Mouse (Mus musculus): ENCODE data around the gene Shc3. TPM values are rescaled to one million over a fixed set of nuclear protein-coding genes. Genes with fewer than 3 reads are reported as not detected.

Gene Shc3
- polyA plus RNA-seq, 1 experiment from 2014 or later, result 4.3 TPM

- H3K9ac ChIP-seq (ENCODE audit: low read length), result no peak overlapping the region
- 57% methylated on average over 12 of the region's 12 CpGs for WGBS
- DNase-seq (ENCODE audit: low spot score) (no peak), ATAC-seq (no peak)
- no peak overlapping the region for H3K4me3 ChIP-seq (ENCODE audit: low read depth, low read length)
- no peak overlapping the region for H3K4me2 ChIP-seq (ENCODE audit: low read length)
- H3K27ac ChIP-seq (ENCODE audit: low read depth, low read length), result no peak overlapping the region
- no peaks in the 10 kb centered on the region for H3K9me3 ChIP-seq (replicated peaks; ENCODE audit: control insufficient read depth, low read length)
- 0 out of 2 replicates have a peak, but pooled peaks cover 2% of the 10 kb centered on the region for H3K36me3 ChIP-seq (ENCODE audit: control insufficient read depth, insufficient read depth, low read length)
- no peaks in the 10 kb centered on the region for H3K27me3 ChIP-seq (replicated peaks; ENCODE audit: control insufficient read depth, insufficient read depth, low read length)
- peaks cover 8% of the 10 kb centered on the region for H3K4me1 ChIP-seq (ENCODE audit: control insufficient read depth, insufficient read depth, low read length)
Observed at GRCm38 (mm10) chr13:51411696-51412430, 157.4 kb downstream of the Shc3 start.

DNA sequence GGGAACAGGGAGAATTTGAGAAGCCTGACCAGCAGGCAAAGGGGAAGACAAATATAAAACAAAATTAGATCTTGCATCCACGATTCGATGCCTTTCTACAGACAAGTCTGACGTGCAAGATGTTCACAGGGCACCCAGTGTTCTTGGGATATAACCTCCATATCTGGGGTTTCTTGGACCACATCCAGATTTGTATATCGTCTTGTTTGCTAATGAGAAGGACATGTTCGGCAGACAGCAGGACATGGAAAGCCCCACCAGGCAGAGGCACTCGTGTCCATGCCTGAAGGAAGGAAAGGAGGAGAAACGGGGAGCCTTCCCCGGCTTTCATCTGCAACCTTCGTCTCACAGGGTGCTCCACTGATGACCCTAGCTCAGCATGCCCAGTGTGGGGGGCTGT is 158.0 kb downstream of the Shc3 start:
- Histone ChIP-seq H3K4me1 (ENCODE audit: control insufficient read depth, insufficient read depth, low read length) (peaks cover 8% of the 10 kb centered on the region), H3K4me3 (ENCODE audit: low read depth, low read length) (no peak overlapping the region), H3K9me3 (replicated peaks; ENCODE audit: control insufficient read depth, low read length) (no peaks in the 10 kb centered on the region), H3K36me3 (ENCODE audit: control insufficient read depth, insufficient read depth, low read length) (0 out of 2 replicates have a peak, but pooled peaks cover 2% of the 10 kb centered on the region), H3K4me2 (ENCODE audit: low read length) (no peak overlapping the region), H3K27me3 (replicated peaks; ENCODE audit: control insufficient read depth, insufficient read depth, low read length) (no peaks in the 10 kb centered on the region), H3K9ac (ENCODE audit: low read length) (no peak overlapping the region), H3K27ac (ENCODE audit: low read depth, low read length) (no peak overlapping the region)
- DNase-seq (ENCODE audit: low spot score) (no peak), ATAC-seq (no peak)
- 77% methylated on average over 9 of the region's 9 CpGs for WGBS

DNA sequence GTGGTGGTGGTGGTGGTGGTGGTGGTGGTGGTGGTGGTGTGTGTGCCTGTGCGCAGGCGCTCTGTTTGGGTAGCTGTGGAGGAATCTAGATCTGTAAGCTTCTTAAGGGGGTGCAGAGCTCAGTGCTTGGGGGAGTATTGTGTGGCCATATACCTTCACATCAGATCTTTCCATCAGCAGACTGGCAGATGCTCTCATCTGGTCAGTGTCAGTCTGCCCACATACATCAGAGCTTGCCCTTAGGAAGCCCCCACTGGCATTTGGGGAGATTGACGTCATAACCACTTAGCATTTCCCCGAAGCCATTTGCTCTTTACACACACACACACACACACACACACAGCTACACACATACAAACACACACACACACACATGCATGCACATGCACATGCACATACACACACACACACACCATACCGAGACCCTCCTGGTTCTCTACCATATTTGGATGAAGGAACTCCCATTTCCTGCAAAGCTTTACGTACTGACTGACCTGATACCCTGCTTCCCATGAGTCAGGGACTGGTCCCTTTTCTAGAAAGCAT is 159.2 kb downstream of the Shc3 start:
- no peaks in the 10 kb centered on the region for H3K27me3 ChIP-seq (replicated peaks; ENCODE audit: control insufficient read depth, insufficient read depth, low read length)
- no peaks in the 10 kb centered on the region for H3K9me3 ChIP-seq (replicated peaks; ENCODE audit: control insufficient read depth, low read length)
- peaks cover 8% of the 10 kb centered on the region for H3K4me1 ChIP-seq (ENCODE audit: control insufficient read depth, insufficient read depth, low read length)
- WGBS, result 90% methylated on average over 6 of the region's 6 CpGs
- DNase-seq (ENCODE audit: low spot score) (no peak), ATAC-seq (no peak)
- 0 out of 2 replicates have a peak overlapping the region, but pooled peaks have one; percentile 2 for H3K4me2 ChIP-seq (ENCODE audit: low read length)
- H3K27ac ChIP-seq (ENCODE audit: low read depth, low read length), result no peak overlapping the region
- no peak overlapping the region for H3K9ac ChIP-seq (ENCODE audit: low read length)
- 0 out of 2 replicates have a peak, but pooled peaks cover under 1% of the 10 kb centered on the region for H3K36me3 ChIP-seq (ENCODE audit: control insufficient read depth, insufficient read depth, low read length)
- no peak overlapping the region for H3K4me3 ChIP-seq (ENCODE audit: low read depth, low read length)

DNA sequence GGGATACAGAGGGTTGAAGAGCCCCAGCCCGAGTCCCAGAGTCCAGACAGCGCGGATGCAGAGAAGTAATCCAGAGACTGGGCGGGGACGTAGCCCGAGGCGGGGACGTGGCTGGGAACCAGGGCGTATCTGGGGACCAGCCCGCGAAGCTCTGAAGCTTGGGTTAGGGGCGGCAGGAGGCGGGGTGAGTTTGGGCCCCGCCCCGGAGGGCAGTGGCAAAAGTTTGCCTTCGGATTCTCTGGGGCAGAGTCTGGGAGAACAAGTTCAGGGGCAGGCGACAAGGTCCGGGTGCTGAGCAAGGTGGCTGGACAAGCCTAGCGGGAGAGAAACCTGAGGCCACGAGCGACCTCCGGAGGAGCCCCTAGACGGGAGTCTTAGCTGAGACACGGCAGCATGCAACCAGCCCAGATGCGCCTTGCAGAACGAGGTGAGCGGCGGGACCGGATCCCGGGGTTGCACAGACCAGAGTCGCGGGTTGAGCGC is 160.7 kb downstream of the Shc3 start, which contains the start of gene S1pr3:
S1pr3 (plus strand) TSS at position 121 of the 483 bp plus-strand sequence.
- Histone ChIP-seq H3K4me2 (ENCODE audit: low read length) (peak within 1 kb of the TSS; percentile 61), H3K9me3 (replicated peaks; ENCODE audit: control insufficient read depth, low read length) (no peaks in the 10 kb centered on the region), H3K36me3 (ENCODE audit: control insufficient read depth, insufficient read depth, low read length) (no peaks in the 10 kb centered on the region), H3K4me1 (ENCODE audit: control insufficient read depth, insufficient read depth, low read length) (peaks cover 8% of the 10 kb centered on the region), H3K9ac (ENCODE audit: low read length) (peak within 1 kb of the TSS; percentile 51), H3K27ac (ENCODE audit: low read depth, low read length) (no peak within 1 kb of the TSS), H3K4me3 (ENCODE audit: low read depth, low read length) (peak within 1 kb of the TSS; percentile 31), H3K27me3 (replicated peaks; ENCODE audit: control insufficient read depth, insufficient read depth, low read length) (no peaks in the 10 kb centered on the region)
- WGBS, result 2% methylated on average over 33 of the region's 33 CpGs
- peak; percentile 67 for DNase-seq (ENCODE audit: low spot score)
- ATAC-seq, result peak; percentile 78

DNA sequence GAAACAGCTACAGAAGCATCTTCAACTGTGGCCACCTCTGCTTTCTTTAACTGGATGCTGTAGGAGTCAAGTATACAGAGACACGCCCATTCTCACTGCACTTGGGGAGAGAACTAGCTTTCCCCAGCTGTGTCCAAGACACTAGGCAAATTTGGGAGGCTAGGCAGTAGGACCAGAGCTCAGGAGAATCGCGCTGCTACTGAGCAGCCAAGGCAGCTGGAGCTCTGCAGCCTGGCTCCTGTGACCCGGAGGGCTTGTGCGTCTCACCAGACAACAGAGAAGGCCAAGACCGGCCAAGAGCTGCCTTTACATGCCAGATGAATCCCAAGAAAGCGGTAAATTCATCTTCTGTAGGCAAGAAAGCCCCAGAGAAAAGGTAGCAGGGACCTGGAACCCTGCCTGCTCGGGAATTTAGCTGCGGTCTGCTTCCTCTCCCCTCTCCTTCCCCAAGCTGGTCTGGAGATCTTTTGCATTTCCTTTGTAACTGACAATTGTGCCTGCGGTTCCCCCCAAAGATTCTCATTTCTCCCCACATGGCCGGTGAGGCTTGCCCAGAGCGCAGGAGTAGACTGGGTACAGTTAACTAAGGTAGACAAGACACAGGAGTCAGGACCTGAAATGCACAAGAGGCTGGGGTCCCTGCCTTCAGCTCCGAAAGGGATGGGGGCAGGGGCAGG is 161.5 kb downstream of the Shc3 start:
- no peaks in the 10 kb centered on the region for H3K9me3 ChIP-seq (replicated peaks; ENCODE audit: control insufficient read depth, low read length)
- peak overlapping the region; percentile 51; the same call in 1 of the 2 replicates for H3K9ac ChIP-seq (ENCODE audit: low read length)
- peaks cover 8% of the 10 kb centered on the region for H3K4me1 ChIP-seq (ENCODE audit: control insufficient read depth, insufficient read depth, low read length)
- H3K4me3 ChIP-seq (ENCODE audit: low read depth, low read length), result no peak overlapping the region
- DNase-seq (ENCODE audit: low spot score), result no peak
- no peak for ATAC-seq
- peak overlapping the region; percentile 61; the same call in 1 of the 2 replicates for H3K4me2 ChIP-seq (ENCODE audit: low read length)
- no peaks in the 10 kb centered on the region for H3K36me3 ChIP-seq (ENCODE audit: control insufficient read depth, insufficient read depth, low read length)
- no peak overlapping the region for H3K27ac ChIP-seq (ENCODE audit: low read depth, low read length)
- H3K27me3 ChIP-seq (replicated peaks; ENCODE audit: control insufficient read depth, insufficient read depth, low read length), result no peaks in the 10 kb centered on the region
- 33% methylated on average over 13 of the region's 13 CpGs for WGBS

- Histone ChIP-seq H3K4me2 (ENCODE audit: low read length) (no peak overlapping the region), H3K4me3 (ENCODE audit: low read depth, low read length) (no peak overlapping the region), H3K36me3 (ENCODE audit: control insufficient read depth, insufficient read depth, low read length) (no peaks in the 10 kb centered on the region), H3K27me3 (replicated peaks; ENCODE audit: control insufficient read depth, insufficient read depth, low read length) (no peaks in the 10 kb centered on the region), H3K27ac (ENCODE audit: low read depth, low read length) (no peak overlapping the region), H3K9ac (ENCODE audit: low read length) (no peak overlapping the region), H3K4me1 (ENCODE audit: control insufficient read depth, insufficient read depth, low read length) (peaks cover 13% of the 10 kb centered on the region), H3K9me3 (replicated peaks; ENCODE audit: control insufficient read depth, low read length) (no peaks in the 10 kb centered on the region)
- ATAC-seq (no peak), DNase-seq (ENCODE audit: low spot score) (no peak)
- 94% methylated on average over 13 of the region's 13 CpGs for WGBS
Observed at GRCm38 (mm10) chr13:51405731-51406320, 163.4 kb downstream of the Shc3 start.

DNA sequence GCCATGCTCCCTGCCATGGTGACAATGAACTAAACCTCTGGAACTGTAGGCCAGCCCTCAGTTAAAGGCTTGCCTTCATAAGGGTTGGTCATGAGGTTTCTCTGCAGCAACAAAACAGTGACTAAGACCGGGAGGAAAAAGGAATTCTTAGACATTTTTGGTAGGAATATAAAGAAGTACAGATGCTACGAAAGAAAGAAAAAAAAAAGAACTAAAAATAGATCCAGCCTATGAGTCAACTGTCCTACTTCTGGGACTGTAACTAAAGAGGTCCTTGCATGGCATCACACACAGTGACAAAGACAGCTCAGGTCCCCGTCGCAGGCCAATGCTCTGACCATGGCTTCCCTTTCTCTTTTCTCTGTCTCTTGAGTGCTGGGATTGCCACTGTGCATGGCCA is 164.7 kb downstream of the Shc3 start:
- Histone ChIP-seq H3K27me3 (replicated peaks; ENCODE audit: control insufficient read depth, insufficient read depth, low read length) (no peaks in the 10 kb centered on the region), H3K27ac (ENCODE audit: low read depth, low read length) (no peak overlapping the region), H3K4me3 (ENCODE audit: low read depth, low read length) (no peak overlapping the region), H3K36me3 (ENCODE audit: control insufficient read depth, insufficient read depth, low read length) (no peaks in the 10 kb centered on the region), H3K9me3 (replicated peaks; ENCODE audit: control insufficient read depth, low read length) (no peaks in the 10 kb centered on the region), H3K4me2 (ENCODE audit: low read length) (no peak overlapping the region), H3K4me1 (ENCODE audit: control insufficient read depth, insufficient read depth, low read length) (peaks cover 16% of the 10 kb centered on the region), H3K9ac (ENCODE audit: low read length) (no peak overlapping the region)
- WGBS, result 92% methylated on average over 4 of the region's 4 CpGs
- ATAC-seq (no peak), DNase-seq (ENCODE audit: low spot score) (no peak)

DNA sequence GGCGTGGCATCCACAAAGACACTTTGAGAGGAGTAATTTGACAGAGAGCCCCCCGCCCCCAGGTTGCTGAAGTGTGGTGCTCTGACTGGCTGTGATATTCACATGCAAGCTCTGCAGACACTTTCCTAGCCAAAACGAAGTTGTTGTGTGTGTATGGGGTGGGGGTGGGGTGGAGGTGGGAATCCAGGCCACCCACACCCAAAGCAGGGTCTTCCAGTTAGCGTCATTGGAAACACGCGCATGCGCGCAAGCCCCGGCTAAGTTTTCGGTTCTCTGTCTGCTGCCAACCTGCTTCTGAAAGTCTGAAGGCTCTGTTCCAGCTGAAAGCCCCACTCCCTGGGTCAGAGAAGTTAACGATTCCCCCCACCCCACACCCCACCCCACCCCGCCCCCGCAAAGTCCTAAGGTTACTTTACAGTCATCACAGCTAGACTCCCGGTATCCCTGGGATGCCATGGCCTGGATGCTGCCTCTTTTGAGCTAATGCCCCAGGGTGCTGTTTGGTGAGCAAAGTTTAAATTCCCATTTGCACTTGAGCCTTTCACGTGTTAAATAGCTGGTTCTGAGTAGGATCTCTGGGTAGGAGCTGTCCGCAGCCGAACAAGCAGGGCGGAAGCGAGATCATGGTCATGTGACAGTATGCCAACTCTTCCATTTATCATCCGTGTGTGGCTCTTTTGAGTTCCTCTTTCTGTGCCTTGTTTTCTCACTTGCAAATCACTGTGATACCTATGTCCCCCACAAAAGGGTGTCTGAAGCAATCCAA is 168.3 kb downstream of the Shc3 start:
- ATAC-seq, result peak; percentile 77
- peak; percentile 72 for DNase-seq (ENCODE audit: low spot score)
- no peak overlapping the region for H3K27ac ChIP-seq (ENCODE audit: low read depth, low read length)
- H3K4me3 ChIP-seq (ENCODE audit: low read depth, low read length), result peak overlapping the region; percentile 27
- peak overlapping the region; percentile 40; the same call in 1 of the 2 replicates for H3K9ac ChIP-seq (ENCODE audit: low read length)
- no peaks in the 10 kb centered on the region for H3K36me3 ChIP-seq (ENCODE audit: control insufficient read depth, insufficient read depth, low read length)
- H3K4me2 ChIP-seq (ENCODE audit: low read length), result peak overlapping the region; percentile 60
- no peaks in the 10 kb centered on the region for H3K27me3 ChIP-seq (replicated peaks; ENCODE audit: control insufficient read depth, insufficient read depth, low read length)
- H3K4me1 ChIP-seq (ENCODE audit: control insufficient read depth, insufficient read depth, low read length), result peaks cover 8% of the 10 kb centered on the region; the same call in 1 of the 2 replicates
- H3K9me3 ChIP-seq (replicated peaks; ENCODE audit: control insufficient read depth, low read length), result no peaks in the 10 kb centered on the region
- 16% methylated on average over 20 of the region's 20 CpGs for WGBS
